Mouse (Mus musculus) adrenal gland, adult 18-20 months (tissue): ENCODE measurements around the gene Frem1. TPM values are rescaled to one million over a fixed set of nuclear protein-coding genes. Genes with fewer than 3 reads are reported as not detected.

Experiments used
- DNase-seq, 2 experiments: peaks; one replicate each; pipeline ENCODE4 v3.0.0; 2021 to 2022; ENCODE audit warnings: low spot score in 2 of 2
- total RNA-seq, 2 experiments: library from RNA; stranded (reverse); gene quantifications; 1 replicate in 1 of 2; 2 replicates in 1 of 2; pipeline ENCODE4 v1.2.3; 2021

Frem1 gene
- total RNA-seq, 2 experiments from 2014 or later = 0.54 to 0.56 TPM

DNA sequence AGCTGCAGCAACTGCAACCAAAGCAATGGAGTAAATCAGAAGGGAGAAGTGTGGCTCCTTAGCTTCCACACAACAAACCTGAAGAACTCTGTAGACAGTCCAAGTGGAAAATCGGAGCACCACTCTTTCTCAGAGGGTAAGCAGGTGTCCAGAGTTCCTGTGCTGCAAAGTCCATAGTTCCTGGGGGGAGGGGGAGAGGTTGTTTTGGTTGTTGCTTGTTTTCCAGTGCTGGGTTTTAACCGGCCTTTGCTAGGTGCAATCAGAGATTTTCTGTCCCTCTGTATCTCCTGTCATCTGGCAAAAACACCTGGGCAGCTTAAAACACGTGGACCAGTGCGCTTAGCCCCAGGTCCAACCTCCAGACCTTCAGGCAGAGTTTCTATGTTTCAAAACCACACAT, 177.3 kb downstream of the Frem1 start:
- no peak for DNase-seq

DNA sequence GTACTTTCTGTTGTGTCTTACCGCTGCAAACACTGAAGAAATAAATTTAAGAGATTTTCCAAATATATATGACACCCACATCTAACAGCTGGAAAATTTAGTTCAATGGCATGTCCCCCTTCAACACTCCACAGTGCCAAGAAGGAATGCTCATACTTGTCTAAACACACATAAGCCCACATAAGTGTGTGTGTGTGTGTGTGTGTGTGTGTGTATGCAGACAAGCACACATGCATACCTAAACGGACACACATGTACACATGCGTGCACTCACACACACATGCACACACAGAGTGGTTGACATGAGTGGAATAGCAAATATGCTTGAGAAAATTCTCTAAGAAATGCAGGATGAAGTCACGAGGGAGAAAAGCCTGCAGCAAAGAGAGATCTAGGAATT, 179.6 kb downstream of the Frem1 start:
- DNase-seq = no peak

DNA sequence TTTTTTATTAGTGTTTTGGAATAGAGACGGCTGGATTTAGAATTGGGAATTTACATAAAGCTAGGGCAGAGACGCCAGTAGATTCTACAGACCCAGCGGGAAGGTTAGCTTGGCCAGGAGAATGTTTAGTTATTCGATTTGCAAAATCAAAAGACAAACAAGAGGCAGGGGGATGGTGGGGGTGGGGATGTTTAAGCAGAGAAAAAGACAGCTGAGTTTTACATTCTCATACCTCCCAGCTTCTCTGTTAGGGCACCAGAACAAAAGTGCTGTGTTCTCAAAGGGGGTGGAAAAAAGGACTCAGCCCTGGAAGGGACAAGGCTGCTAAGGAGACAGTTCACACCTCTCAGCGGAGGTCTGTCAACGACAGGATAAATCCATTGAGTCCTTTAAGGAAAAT, 180.0 kb downstream of the Frem1 start:
- DNase-seq = no peak

DNA sequence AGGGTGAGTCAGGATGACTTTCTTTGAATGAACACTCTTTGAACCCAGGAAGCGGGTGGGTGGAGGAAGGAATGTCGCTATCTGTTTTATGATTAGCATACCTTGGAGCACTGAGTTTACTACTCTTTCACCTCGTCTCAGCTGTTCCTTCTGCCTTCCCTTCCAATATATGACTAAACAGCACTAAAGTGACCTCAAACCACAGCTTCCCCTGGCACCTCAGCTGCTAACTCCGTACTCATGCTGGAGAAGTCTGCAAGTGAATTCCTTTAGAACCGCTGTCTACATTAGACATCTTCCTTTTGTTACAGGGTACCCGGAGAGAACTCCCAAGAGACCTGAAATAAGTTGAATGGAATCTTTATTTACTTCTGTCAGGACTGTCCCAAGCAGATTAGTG, 181.2 kb downstream of the Frem1 start:
- no peak for DNase-seq

DNA sequence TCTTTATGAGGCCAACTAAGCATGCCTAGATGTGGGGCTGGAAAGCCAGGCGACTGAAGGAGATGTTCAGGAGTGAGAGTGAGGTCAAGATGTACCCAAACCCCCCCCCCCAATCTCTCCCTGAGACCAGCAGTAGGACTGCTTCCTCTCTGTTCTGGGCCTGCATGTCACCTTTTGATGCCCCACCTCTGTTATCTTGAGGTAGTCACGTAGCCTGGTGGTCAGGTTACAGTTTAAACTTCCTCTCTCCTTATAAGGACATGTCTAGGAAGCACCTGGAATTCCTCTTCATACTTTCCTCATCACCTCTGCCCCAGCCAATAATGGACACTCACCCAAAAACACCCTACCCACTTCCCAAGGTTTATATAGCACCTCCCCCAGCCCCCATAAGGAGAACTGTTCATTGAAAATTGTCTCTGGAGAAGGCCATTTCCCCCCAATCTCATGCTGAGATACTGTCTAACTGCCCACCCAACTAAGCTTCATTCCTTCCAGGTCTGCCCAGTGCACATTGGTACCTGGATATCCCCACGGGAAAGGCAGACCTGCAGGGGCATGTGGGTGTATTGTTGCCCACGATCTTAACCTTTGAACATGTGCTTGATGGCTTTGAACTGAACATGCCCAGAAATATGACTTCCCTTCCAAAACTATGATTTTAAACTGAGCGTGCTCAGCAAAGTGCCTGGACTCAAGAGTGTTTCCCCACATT, 184.3 kb downstream of the Frem1 start:
- DNase-seq = no peak

DNA sequence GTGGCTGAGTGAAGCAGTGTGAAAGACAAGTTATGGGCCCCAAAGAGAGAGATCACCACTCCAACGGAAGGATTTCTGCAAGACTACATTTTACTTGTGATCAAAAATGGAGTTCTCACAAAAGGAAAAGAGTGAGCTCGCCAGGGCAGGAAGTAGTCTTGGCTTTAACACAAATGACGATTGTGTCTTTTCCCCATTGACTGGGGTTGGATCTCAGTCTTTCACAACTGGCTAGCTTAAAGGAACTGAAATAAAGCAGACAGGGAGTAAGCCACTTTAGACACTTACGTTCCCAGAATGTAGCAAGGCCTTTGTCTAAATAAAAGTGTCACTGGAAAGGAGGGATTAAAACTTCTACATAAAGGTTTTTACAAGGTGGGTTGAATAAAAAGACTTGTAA, 185.0 kb downstream of the Frem1 start:
- no peak for DNase-seq

DNA sequence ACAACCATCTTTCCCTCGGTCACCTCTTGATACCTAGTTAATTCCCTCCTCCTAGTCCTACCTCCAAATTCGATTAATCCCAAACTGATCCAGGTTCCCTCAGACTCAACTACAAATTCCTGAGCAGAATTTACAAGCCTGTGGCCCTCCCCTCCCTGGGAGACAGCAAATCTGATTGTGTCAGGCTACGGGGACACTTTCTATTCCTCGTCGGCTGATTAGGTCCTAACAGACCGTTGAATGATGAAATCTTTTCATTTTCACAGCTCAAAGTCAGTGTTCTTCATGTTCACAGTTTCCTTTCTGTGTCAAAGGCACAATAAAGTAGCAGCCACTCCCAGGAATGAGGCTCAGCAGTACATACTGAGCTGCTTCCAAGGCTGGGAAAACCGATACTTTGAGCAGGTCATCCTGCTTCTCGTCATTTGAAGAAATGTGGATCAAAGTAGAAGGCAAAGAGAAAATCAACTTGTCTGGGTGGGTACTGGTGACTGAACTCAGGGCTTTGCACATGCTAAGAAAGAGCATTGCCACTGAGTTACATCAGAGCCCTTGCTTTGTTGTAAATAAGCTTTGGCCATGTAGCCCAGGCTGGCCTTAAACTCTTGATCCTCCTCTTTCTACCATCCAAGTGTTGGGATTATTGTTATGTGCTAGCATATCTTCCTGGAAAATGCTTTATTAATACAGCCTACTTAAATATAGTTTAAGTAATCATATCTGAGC, 187.0 kb downstream of the Frem1 start:
- DNase-seq = no peak

GRCm38 (mm10) chr4:82863316-82863715, 188.8 kb downstream of the Frem1 start:
- no peak for DNase-seq

- DNase-seq = no peak
Measured at GRCm38 (mm10) chr4:82861451-82861850, 190.7 kb downstream of the Frem1 start.

- DNase-seq = no peak
Measured at GRCm38 (mm10) chr4:82860566-82860965, 191.6 kb downstream of the Frem1 start.

- DNase-seq = peak; percentile 84
Measured at GRCm38 (mm10) chr4:82859131-82860125, 192.7 kb downstream of the Frem1 start, which contains the start of gene Zdhhc21. Zdhhc21 (minus strand) TSS chr4:82859958.

GRCm38 (mm10) chr4:82858431-82859010, 193.6 kb downstream of the Frem1 start:
- DNase-seq = no peak

- no peak for DNase-seq
Measured at GRCm38 (mm10) chr4:82856986-82857385, 195.2 kb downstream of the Frem1 start.

- no peak for DNase-seq
Measured at GRCm38 (mm10) chr4:82853809-82854208, 198.3 kb downstream of the Frem1 start.

DNA sequence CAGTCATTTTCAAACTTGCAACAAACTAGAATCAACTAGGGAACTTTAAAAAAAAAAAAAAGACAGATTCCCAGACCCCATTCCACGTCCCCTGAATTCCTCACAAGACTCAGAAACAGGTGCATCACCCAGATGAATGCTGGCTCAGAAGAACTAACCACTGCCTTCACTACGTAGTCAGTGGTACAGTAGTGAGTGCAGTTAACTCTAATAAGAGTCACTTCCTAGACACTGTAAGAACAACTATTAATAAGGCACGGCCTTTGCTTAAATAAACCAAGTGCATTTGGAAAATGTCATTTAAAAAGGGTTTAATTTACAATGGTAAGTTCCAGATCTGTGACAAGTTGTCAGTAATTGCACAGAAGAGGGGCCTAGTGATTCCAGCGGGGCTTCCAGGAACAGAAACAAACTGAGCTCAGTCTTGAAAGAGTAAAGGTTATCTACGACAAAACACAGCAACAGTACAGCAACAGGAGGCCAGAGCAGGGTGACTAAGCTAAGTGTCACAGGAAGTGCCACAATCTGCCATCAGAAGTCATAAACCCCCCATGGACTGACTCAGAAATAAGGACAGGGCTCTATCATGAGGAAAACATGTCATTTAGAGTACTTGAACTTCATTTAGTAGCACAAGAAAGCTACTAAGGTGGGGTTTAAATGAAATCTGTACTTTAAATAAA, 203.4 kb downstream of the Frem1 start:
- peak in 1 of 2 experiments; percentile 12 for DNase-seq

Other genes starting within 250 kb of the Frem1 start
- 10 to 100 TPM; 12.9 to 19.8 TPM for gene Zdhhc21, start 192.4 kb downstream of the Frem1 start, total RNA-seq
- gene Cer1, start 167.2 kb downstream of the Frem1 start, total RNA-seq = not detected